Mouse (Mus musculus) ES-E14 (cell line): ENCODE data around the gene Clstn1. TPM values are rescaled to one million over a fixed set of nuclear protein-coding genes. Genes with fewer than 3 reads are reported as not detected.

Experiments used
- DNase-seq: peaks from one replicate; pipeline ENCODE4 v3.0.0-alpha.2; 2013; ENCODE audit warnings: low read depth, low spot score
- H3K27ac ChIP-seq: 2 replicates; pipeline ENCODE4 v1.5.1; 2012; ENCODE audit warnings: low read depth, mild to moderate bottlenecking, low read length, moderate library complexity, mixed read lengths; ENCODE audit not compliant: poor library complexity, insufficient read depth, severe bottlenecking
- H3K36me3 ChIP-seq: 2 replicates; pipeline ENCODE4 v1.6.1; 2012; ENCODE audit warnings: mild to moderate bottlenecking, low read length, moderate library complexity, mixed read lengths; ENCODE audit not compliant: control insufficient read depth, poor library complexity, insufficient read depth, severe bottlenecking
- H3K4me1 ChIP-seq, 2 experiments: fragments of 150-350 bp in 1 of 2; sonication (generic) in 1 of 2; 2 replicates each; pipeline ENCODE4 v1.6.1; 2012; ENCODE audit warnings: low read length in 2 of 2, mild to moderate bottlenecking in 1 of 2, mixed read lengths in 1 of 2; ENCODE audit not compliant: control insufficient read depth in 2 of 2, insufficient read depth in 2 of 2, poor library complexity in 1 of 2
- H3K4me3 ChIP-seq, 2 experiments: fragments of 150-350 bp in 1 of 2; sonication (generic) in 1 of 2; 2 replicates each; pipeline ENCODE4 v1.5.1; 2012; ENCODE audit warnings: low read length in 2 of 2, low read depth in 1 of 2, mild to moderate bottlenecking in 1 of 2, mixed read lengths in 1 of 2; ENCODE audit not compliant: insufficient read depth in 1 of 2, poor library complexity in 1 of 2, severe bottlenecking in 1 of 2
- H3K9ac ChIP-seq: 2 replicates; pipeline ENCODE4 v1.6.1; 2012; ENCODE audit warnings: low read depth, mild to moderate bottlenecking, low read length, mixed read lengths; ENCODE audit not compliant: poor library complexity, insufficient read depth, severe bottlenecking
- H3K9me3 ChIP-seq: fragments of 150-350 bp; sonication (generic); 2 replicates; pipeline ENCODE4 v1.6.1; 2012; ENCODE audit warnings: low read depth, mild to moderate bottlenecking, low read length; ENCODE audit not compliant: control insufficient read depth, insufficient read depth
- CHD2 ChIP-seq: IDR thresholded peaks from 2 replicates; pipeline ENCODE4 v1.6.1; 2014; ENCODE audit warnings: mild to moderate bottlenecking, low read depth, low read length, inconsistent platforms
- HCFC1 ChIP-seq: IDR thresholded peaks from 2 replicates; pipeline ENCODE4 v1.6.1; 2012; ENCODE audit warnings: low read length, inconsistent platforms, borderline replicate concordance; ENCODE audit not compliant: insufficient read depth
- MAFK ChIP-seq: IDR thresholded peaks from 2 replicates; pipeline ENCODE4 v1.6.1; 2014; ENCODE audit warnings: mild to moderate bottlenecking, low read depth, low read length, inconsistent platforms; ENCODE audit not compliant: insufficient read depth
- ZC3H11A ChIP-seq: IDR thresholded peaks from 2 replicates; pipeline ENCODE4 v1.6.1; 2012; ENCODE audit warnings: low read depth, mild to moderate bottlenecking, inconsistent platforms, low read length, borderline replicate concordance
- ZNF384 ChIP-seq: IDR thresholded peaks from 2 replicates; pipeline ENCODE4 v1.6.1; 2012; ENCODE audit warnings: low read depth, low read length, inconsistent platforms
- in situ Hi-C, 2 experiments: fragments of 600-800 bp; cut with MboI; formaldehyde crosslinking; loops; one replicate each; pipeline ENCODE4 v1.15.1; 2025; ENCODE audit warnings: low sequenced_read_pairs in 2 of 2, inconsistent platforms in 1 of 2; ENCODE audit not compliant: unreplicated experiment in 2 of 2
- total RNA-seq: library from RNA; depleted of rRNA; stranded (reverse); fragments of 300-350 nt; gene quantifications from 2 replicates; pipeline ENCODE4 v1.2.3, GENCODE M21; 2012

Gene Clstn1
- total RNA-seq, 1 experiment = 115 TPM

DNA sequence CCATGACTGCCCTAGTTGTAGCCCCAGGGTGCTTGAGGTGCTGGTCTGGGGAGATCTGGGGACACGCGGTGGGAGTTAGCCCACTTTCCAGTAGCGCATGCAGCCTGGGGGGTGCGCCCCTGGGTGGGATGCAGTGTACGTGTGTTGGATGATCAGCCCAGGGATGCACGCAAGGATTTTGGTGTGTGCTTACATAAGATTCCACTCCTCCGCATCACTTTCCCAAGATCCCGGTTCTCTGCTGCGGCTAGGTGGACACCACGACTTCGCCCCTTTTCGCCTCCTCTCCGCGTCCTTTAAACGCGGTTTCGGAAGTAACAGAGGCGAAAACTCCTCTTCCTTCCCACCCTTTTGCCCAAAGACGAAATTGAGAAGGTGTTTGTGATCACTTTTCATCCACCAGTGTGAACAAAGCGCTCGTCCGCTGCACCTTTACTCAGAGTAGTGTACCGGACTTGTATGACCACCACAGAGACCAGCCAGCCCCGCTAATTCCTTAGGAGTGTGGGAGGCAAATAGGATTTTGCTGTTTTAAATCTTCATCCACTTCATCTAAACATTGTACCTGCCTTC is 1.4 kb downstream of the Clstn1 start:
- no peaks in the 10 kb centered on the region for H3K9me3 ChIP-seq
- DNase-seq = no peak
- in situ Hi-C loops = no loop called here
- H3K27ac ChIP-seq = no peak overlapping the region
- TF ChIP-seq MAFK (no peak), ZNF384 (no peak), CHD2 (no peak), HCFC1 (no peak), ZC3H11A (no peak)
- H3K4me1 ChIP-seq = peaks cover 2% of the 10 kb centered on the region in 2 experiments; a peak in 2 of 4 replicates
- no peaks in the 10 kb centered on the region for H3K36me3 ChIP-seq
- peak overlapping the region; percentile 89 to 94 for H3K4me3 ChIP-seq
- peak overlapping the region; percentile 92 for H3K9ac ChIP-seq

DNA sequence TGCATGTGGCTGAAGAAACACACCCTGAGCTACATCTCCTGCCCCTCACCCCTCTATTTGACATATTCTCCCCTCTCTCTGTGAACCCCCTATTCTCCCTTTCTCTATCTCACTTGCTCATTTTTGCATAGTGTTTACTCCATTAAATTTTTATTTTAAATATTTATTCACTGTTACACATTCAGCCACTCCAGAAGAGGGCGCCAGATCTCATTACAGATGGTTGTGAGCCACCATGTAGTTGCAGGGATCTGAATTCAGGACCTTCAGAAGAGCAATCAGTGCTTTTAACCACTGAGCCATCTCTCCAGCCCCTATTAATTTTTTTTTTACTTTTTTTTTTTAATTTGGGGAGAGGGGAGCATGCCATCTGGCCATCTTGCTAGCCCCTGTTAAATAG is 3.9 kb downstream of the Clstn1 start:
- Histone ChIP-seq H3K27ac (no peak overlapping the region), H3K36me3 (no peaks in the 10 kb centered on the region; the same call in 1 of the 2 replicates), H3K4me3 (no peak overlapping the region), H3K4me1 (peaks cover 2% of the 10 kb centered on the region in 2 experiments; a peak in 1 of 4 replicates), H3K9ac (no peak overlapping the region), H3K9me3 (no peaks in the 10 kb centered on the region)
- in situ Hi-C loops = no loop called here
- TF ChIP-seq ZNF384 = no peak
- no peak for TF ChIP-seq ZC3H11A
- no peak for TF ChIP-seq HCFC1
- TF ChIP-seq MAFK = no peak
- TF ChIP-seq CHD2 = no peak
- no peak for DNase-seq

DNA sequence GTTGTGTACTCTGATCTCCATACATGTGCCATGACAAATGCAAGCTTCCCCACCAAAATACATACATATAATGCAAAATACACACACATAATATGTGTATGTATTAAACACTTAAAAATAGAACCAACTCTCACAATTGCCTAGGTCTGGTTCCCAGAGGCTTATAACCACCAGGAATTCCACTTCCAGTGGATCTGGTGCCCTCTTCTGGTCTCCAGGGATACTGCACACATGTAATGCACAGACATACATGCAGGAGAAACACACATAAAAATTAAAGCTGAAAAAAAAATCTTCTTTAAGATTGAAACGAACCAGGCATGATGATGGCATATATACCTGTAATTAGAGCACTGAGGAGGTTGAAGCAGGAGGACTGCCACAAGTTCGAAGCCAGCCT is 5.2 kb downstream of the Clstn1 start:
- in situ Hi-C loops = no loop called here
- H3K4me1 ChIP-seq = peaks cover 2% of the 10 kb centered on the region in 2 experiments; a peak in 1 of 4 replicates
- H3K4me3 ChIP-seq = no peak overlapping the region
- no peaks in the 10 kb centered on the region for H3K9me3 ChIP-seq
- TF ChIP-seq ZC3H11A (0 out of 2 replicates have a peak, but pooled peaks have one; percentile 22), CHD2 (no peak)
- H3K9ac ChIP-seq = no peak overlapping the region
- H3K36me3 ChIP-seq = no peaks in the 10 kb centered on the region; the same call in 1 of the 2 replicates
- no peak for DNase-seq
- no peak overlapping the region for H3K27ac ChIP-seq

DNA sequence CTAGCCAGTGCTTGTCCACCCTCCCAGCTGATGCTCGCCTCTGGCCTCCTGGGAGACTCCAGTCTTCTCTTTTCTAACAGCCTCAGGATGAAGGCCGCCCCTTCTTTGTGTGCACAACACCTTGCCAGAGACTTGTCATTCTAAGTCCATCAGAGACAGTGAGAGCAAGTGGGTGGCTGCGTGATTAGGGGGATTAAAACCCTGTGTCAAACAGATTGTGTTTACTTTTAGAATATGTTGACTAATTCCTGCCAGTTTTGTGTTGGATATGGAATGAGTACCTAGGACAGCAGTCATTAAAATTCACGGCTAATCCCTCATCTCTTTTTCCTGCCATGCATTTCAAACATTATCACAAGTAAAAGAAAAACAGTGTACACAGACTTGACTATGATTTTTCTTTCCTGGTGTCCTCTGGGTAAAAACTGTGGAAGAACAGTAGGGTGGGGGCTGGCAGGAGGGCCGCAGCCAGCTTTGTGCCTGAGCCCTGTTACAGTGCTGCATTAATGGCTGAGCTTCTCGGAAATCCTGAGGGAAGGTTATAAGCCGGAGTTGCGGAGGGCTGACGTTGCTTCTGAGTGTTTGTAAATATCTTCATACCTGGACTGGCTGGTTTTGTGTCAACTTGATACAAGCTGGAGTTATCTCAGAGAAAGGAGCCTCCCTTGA is 8.8 kb downstream of the Clstn1 start:
- Histone ChIP-seq H3K4me1 (peaks cover 0 to 10% of the 10 kb centered on the region in 2 experiments; a peak in 2 of 4 replicates), H3K9ac (no peak overlapping the region), H3K27ac (no peak overlapping the region), H3K9me3 (no peaks in the 10 kb centered on the region), H3K4me3 (no peak overlapping the region), H3K36me3 (no peaks in the 10 kb centered on the region; the same call in 1 of the 2 replicates)
- DNase-seq = no peak
- no peak for TF ChIP-seq MAFK
- no peak for TF ChIP-seq HCFC1
- no peak for TF ChIP-seq ZNF384
- TF ChIP-seq ZC3H11A = no peak
- TF ChIP-seq CHD2 = no peak
- in situ Hi-C loops = no loop called here
